Mouse (Mus musculus): Measurements from ENCODE around the gene Cyb561a3. TPM values are rescaled to one million over a fixed set of nuclear protein-coding genes. Genes with fewer than 3 reads are reported as not detected.

The Cyb561a3 gene
- polyA plus RNA-seq, 1 experiment: 214 TPM

DNA sequence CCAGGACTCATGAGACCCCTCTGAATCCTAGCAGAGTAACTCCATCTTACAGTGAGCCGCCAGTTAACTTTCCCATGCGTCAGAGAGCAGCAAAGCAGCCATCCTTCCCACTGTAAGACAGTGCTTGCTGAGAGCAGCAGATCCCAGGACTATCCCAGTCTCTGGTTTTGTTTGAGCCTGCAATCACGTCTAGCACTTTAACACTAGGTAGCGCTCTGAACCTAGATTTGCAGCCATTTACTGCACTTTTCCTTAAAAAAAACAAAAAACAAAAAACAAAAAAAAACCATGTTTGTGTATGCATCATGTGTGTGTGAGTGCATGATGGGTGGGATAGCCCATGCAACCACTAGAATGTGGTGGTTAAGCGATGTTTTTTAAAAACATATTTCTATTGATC, 16.9 kb upstream of the Cyb561a3 start:
- WGBS: 66% methylated on average over 5 of the region's 5 CpGs

DNA sequence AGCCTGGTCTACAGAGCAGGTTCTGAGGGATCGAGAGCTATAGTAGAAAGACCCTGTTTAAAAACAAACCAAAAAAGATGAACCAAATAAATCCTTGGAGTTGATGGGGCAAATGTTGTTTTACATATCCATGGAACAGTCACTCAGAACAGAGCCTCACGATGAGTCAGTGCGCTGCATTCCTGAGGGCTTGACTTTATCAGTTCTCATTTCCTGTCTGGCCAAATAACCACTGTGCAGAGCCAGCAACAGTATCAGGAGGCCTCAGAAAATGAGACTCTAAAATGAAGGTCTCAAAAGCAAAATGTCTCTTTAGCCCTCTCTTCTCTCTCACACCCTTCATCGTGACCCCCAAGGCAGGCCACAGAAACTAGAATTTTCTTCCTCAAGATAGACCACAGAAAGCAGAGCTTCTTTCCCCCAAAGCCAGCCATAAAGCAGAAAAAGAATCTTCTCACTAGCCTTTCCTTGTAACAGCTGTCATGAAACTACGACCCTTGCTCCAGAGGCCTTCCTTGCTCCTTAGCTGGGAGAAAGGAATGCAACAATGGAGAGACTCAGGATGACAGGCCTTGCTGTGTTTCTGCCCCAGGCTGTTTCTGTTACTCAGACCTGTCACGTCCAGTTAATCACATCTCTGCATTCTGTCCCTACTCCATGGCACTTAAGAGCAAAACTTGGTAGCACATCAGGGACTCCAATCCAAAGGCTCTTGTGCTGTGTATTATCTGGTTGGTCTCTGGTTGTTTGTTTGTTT, 15.2 kb upstream of the Cyb561a3 start:
- TF ChIP-seq POLR2A (IDR thresholded peaks at IDR 0.05; ENCODE audit: low read depth, low read length): no peak
- no peak for TF ChIP-seq CTCF (IDR thresholded peaks at IDR 0.05; ENCODE audit: extremely low read depth, insufficient read depth, insufficient read length, insufficient replicate concordance)
- H3K36me3 ChIP-seq (ENCODE audit: control insufficient read depth, insufficient read depth, low read length): no peaks in the 10 kb centered on the region
- H3K4me3 ChIP-seq (ENCODE audit: extremely low read depth, insufficient read depth, insufficient read length): no peak overlapping the region
- 72% methylated on average over 6 of the region's 6 CpGs for WGBS
- H3K27me3 ChIP-seq (ENCODE audit: control insufficient read depth, insufficient read depth, low read length): no peaks in the 10 kb centered on the region
- H3K4me1 ChIP-seq (ENCODE audit: control insufficient read depth, insufficient read depth, insufficient read length): no peaks in the 10 kb centered on the region
- no peak for DNase-seq (ENCODE audit: low read depth in 1 of 2, low spot score in 2 of 2)
- H3K27ac ChIP-seq (ENCODE audit: insufficient read depth, low read length): no peak overlapping the region

More for the DNA sequence above, 16.9 kb upstream of the Cyb561a3 start:
- Histone ChIP-seq H3K36me3 (ENCODE audit: control insufficient read depth, insufficient read depth, low read length) (no peaks in the 10 kb centered on the region), H3K27me3 (ENCODE audit: control insufficient read depth, insufficient read depth, low read length) (no peaks in the 10 kb centered on the region), H3K4me1 (ENCODE audit: control insufficient read depth, insufficient read depth, insufficient read length) (no peaks in the 10 kb centered on the region; the same call in 1 of the 2 replicates), H3K27ac (ENCODE audit: insufficient read depth, low read length) (no peak overlapping the region), H3K4me3 (ENCODE audit: extremely low read depth, insufficient read depth, insufficient read length) (no peak overlapping the region)
- DNase-seq (ENCODE audit: low read depth in 1 of 2, low spot score in 2 of 2): no peak
- TF ChIP-seq POLR2A (IDR thresholded peaks at IDR 0.05; ENCODE audit: low read depth, low read length): no peak
- TF ChIP-seq CTCF (IDR thresholded peaks at IDR 0.05; ENCODE audit: extremely low read depth, insufficient read depth, insufficient read length, insufficient replicate concordance): no peak

DNA sequence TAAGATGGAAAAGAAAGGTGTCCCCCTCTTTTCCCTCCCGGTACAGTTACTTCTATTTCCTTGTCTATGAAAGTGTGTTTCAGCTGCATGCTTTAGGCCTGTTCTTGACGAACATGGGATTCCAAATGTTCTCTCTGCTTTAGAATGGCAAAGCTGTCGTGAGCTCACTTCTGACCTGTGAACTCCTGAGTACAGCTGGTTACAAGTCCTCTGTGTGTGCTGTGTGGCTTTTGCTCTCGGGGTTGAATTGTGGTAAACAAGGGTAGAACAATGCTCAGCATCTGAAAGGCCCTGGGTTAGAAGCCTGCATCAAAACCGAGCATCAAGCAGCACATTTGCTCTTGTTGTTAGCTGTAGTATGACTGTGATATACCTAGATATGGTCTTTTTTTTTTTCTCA, 14.6 kb upstream of the Cyb561a3 start:
- Histone ChIP-seq H3K27me3 (ENCODE audit: control insufficient read depth, insufficient read depth, low read length) (no peaks in the 10 kb centered on the region), H3K4me3 (ENCODE audit: extremely low read depth, insufficient read depth, insufficient read length) (no peak overlapping the region), H3K27ac (ENCODE audit: insufficient read depth, low read length) (no peak overlapping the region), H3K36me3 (ENCODE audit: control insufficient read depth, insufficient read depth, low read length) (no peaks in the 10 kb centered on the region), H3K4me1 (ENCODE audit: control insufficient read depth, insufficient read depth, insufficient read length) (no peaks in the 10 kb centered on the region)
- no peak for DNase-seq (ENCODE audit: low read depth in 1 of 2, low spot score in 2 of 2)
- TF ChIP-seq POLR2A (IDR thresholded peaks at IDR 0.05; ENCODE audit: low read depth, low read length) (no peak), CTCF (IDR thresholded peaks at IDR 0.05; ENCODE audit: extremely low read depth, insufficient read depth, insufficient read length, insufficient replicate concordance) (no peak)
- WGBS: 80% methylated on average over 5 of the region's 5 CpGs

DNA sequence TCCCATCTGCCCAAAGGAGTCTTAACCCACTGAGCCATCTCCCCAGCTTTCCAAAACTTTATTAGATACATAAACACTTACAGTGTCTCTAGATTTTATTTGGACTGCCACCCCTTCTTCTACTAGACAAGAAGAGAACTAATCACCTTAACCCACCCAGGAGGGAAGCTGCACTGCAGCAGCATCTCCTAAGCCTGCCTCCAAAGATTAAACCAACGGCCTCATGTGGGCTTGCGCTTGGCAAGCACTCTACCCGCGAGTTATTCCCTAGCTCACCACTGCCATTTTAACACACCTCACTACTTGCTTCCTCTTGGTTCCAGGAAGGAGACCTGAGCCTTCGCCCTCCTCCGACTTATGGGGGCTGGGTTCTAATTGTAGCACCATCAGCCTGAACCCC, 12.7 kb upstream of the Cyb561a3 start:
- no peak for TF ChIP-seq CTCF (IDR thresholded peaks at IDR 0.05; ENCODE audit: extremely low read depth, insufficient read depth, insufficient read length, insufficient replicate concordance)
- no peak for TF ChIP-seq POLR2A (IDR thresholded peaks at IDR 0.05; ENCODE audit: low read depth, low read length)
- no peak overlapping the region for H3K4me3 ChIP-seq (ENCODE audit: extremely low read depth, insufficient read depth, insufficient read length)
- H3K27ac ChIP-seq (ENCODE audit: insufficient read depth, low read length): no peak overlapping the region
- WGBS: 78% methylated on average over 6 of the region's 6 CpGs
- DNase-seq (ENCODE audit: low read depth in 1 of 2, low spot score in 2 of 2): no peak
- no peaks in the 10 kb centered on the region for H3K36me3 ChIP-seq (ENCODE audit: control insufficient read depth, insufficient read depth, low read length)
- no peaks in the 10 kb centered on the region for H3K4me1 ChIP-seq (ENCODE audit: control insufficient read depth, insufficient read depth, insufficient read length)
- H3K27me3 ChIP-seq (ENCODE audit: control insufficient read depth, insufficient read depth, low read length): no peaks in the 10 kb centered on the region

DNA sequence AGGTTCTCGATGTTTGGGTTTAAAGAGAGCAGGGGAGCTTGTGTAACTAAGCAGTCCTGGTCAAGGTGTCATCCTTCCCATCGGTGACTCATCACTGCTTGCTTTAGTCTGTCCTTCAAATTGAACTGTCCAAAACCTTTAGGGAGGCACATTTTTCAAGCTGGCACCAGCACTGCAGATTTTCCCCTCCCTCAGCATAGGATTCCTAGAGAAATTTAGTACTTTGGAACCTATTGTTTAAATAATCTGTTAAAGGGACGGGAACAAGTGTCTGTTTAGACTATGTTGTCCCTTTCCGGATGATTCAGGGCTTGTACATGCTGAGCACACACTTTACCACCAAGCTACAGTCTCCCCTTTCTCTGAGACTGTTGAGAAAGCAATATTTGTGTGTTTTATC, 11.8 kb upstream of the Cyb561a3 start:
- Histone ChIP-seq H3K4me3 (ENCODE audit: extremely low read depth, insufficient read depth, insufficient read length) (no peak overlapping the region), H3K27ac (ENCODE audit: insufficient read depth, low read length) (no peak overlapping the region), H3K4me1 (ENCODE audit: control insufficient read depth, insufficient read depth, insufficient read length) (no peaks in the 10 kb centered on the region), H3K27me3 (ENCODE audit: control insufficient read depth, insufficient read depth, low read length) (no peaks in the 10 kb centered on the region), H3K36me3 (ENCODE audit: control insufficient read depth, insufficient read depth, low read length) (peaks cover 2% of the 10 kb centered on the region; the same call in 1 of the 2 replicates)
- no peak for DNase-seq (ENCODE audit: low read depth in 1 of 2, low spot score in 2 of 2)
- WGBS: 69% methylated on average over 4 of the region's 4 CpGs
- TF ChIP-seq CTCF (IDR thresholded peaks at IDR 0.05; ENCODE audit: extremely low read depth, insufficient read depth, insufficient read length, insufficient replicate concordance) (no peak), POLR2A (IDR thresholded peaks at IDR 0.05; ENCODE audit: low read depth, low read length) (no peak)

DNA sequence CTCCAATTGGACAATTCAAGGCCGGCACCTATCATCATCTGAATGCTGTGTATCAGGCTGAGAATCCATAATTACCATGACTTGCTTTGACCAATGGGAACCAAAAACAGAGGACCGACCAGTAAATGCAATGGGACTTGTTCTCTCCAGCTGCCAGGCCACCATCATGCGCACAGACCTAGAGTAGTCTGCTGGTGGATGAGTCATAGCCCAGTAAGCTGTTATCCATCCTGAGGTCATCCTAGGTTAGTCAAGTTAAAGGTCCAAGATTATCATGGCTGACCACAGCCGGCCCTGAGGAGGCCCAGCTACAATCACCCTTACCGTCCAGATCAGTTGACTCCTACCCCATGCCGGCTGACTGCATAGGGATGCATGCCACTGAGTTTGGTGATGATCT, 7.3 kb upstream of the Cyb561a3 start:
- H3K4me3 ChIP-seq (ENCODE audit: extremely low read depth, insufficient read depth, insufficient read length): no peak overlapping the region
- no peak for DNase-seq (ENCODE audit: low read depth in 1 of 2, low spot score in 2 of 2)
- H3K27ac ChIP-seq (ENCODE audit: insufficient read depth, low read length): no peak overlapping the region
- 92% methylated on average over 6 of the region's 6 CpGs for WGBS
- no peaks in the 10 kb centered on the region for H3K27me3 ChIP-seq (ENCODE audit: control insufficient read depth, insufficient read depth, low read length)
- H3K36me3 ChIP-seq (ENCODE audit: control insufficient read depth, insufficient read depth, low read length): peaks cover 20% of the 10 kb centered on the region
- TF ChIP-seq CTCF (IDR thresholded peaks at IDR 0.05; ENCODE audit: extremely low read depth, insufficient read depth, insufficient read length, insufficient replicate concordance): no peak
- no peak for TF ChIP-seq POLR2A (IDR thresholded peaks at IDR 0.05; ENCODE audit: low read depth, low read length)
- no peaks in the 10 kb centered on the region for H3K4me1 ChIP-seq (ENCODE audit: control insufficient read depth, insufficient read depth, insufficient read length)

DNA sequence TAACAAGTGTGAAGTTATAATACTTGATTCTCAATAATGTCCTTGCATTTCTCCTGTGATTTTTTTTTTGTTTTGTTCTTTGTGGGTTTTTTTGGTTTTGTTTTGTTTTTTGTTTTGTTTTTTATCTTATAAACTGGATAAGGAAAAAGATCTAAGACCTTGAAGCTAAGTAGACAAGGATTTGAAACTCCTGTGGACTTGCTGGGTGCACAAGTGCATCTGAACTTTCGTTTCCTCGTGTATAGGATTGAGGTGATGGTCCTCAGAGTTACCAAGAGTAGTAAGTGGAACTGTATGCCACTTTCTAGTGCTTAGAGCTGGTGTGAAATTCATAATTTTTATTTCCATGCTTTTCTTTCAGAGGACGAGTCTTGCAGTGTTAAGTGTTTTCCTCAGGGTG, 3.1 kb downstream of the Cyb561a3 start:
- WGBS: 32% methylated on average over 3 of the region's 3 CpGs
- H3K4me1 ChIP-seq (ENCODE audit: control insufficient read depth, insufficient read depth, insufficient read length): peaks cover 8% of the 10 kb centered on the region; the same call in 1 of the 2 replicates
- peaks cover 6% of the 10 kb centered on the region; the same call in 1 of the 2 replicates for H3K36me3 ChIP-seq (ENCODE audit: control insufficient read depth, insufficient read depth, low read length)
- H3K27me3 ChIP-seq (ENCODE audit: control insufficient read depth, insufficient read depth, low read length): no peaks in the 10 kb centered on the region
- H3K27ac ChIP-seq (ENCODE audit: insufficient read depth, low read length): peak overlapping the region; percentile 76
- no peak for DNase-seq (ENCODE audit: low read depth in 1 of 2, low spot score in 2 of 2)
- H3K4me3 ChIP-seq (ENCODE audit: extremely low read depth, insufficient read depth, insufficient read length): no peak overlapping the region
- no peak for TF ChIP-seq POLR2A (IDR thresholded peaks at IDR 0.05; ENCODE audit: low read depth, low read length)
- no peak for TF ChIP-seq CTCF (IDR thresholded peaks at IDR 0.05; ENCODE audit: extremely low read depth, insufficient read depth, insufficient read length, insufficient replicate concordance)

Data from spleen, adult 2 months (tissue).